Mouse (Mus musculus): ENCODE data around the gene Pnmt. TPM values are rescaled to one million over a fixed set of nuclear protein-coding genes. Genes with fewer than 3 reads are reported as not detected.

Pnmt gene
- polyA plus RNA-seq, 1 experiment from 2014 or later = not detected

DNA sequence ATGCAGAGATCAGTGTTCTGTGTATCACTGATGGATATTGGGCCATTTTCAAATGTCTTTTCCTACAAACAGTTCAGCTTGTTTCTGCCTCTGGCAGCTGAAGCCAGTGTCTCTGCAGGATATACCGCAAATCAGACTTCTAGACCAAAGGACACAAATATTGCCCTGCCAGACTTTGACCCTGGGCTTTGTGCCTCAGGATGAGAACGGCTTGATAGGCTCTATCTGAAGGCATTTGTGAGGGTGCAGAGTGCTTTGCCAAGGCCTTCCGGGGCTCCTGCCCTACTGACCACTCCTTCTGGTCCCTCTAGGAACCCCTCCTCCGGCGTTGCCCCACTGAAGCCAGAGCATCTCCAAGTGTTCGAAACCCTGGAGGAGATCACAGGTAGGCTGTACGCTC lies 40.3 kb downstream of the Pnmt start:
- no peak for ATAC-seq (ENCODE audit: insufficient read depth)
- Histone ChIP-seq H3K27me3 (no peaks in the 10 kb centered on the region), H3K27ac (replicated peaks) (no peak overlapping the region), H3K4me3 (replicated peaks) (no peak overlapping the region), H3K9ac (no peak overlapping the region), H3K9me3 (replicated peaks) (no peaks in the 10 kb centered on the region), H3K36me3 (replicated peaks) (no peaks in the 10 kb centered on the region), H3K4me2 (no peak overlapping the region), H3K4me1 (replicated peaks) (no peaks in the 10 kb centered on the region)
- 74% methylated on average over 7 of the region's 7 CpGs for WGBS (ENCODE audit: insufficient replicate concordance)

DNA sequence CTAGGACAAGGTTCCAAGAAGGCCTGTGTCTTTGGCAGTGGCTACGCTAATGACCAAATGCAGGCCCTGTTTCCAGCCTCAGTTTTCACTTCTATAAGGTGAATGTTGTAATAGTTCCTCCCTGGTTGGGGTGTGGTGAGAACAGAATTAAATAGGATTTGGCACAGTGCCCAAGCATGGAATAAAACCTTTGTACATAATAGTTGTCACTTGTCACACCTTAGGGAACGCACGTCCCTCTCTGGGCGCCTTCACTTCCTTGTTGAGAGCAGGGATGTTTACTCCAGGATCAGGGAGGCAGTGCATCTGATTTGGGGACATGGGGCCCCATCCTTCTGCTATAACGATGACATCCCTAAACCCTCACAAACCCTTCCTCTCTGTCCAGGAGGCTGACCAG lies 42.2 kb downstream of the Pnmt start:
- Histone ChIP-seq H3K4me1 (replicated peaks) (no peaks in the 10 kb centered on the region), H3K27ac (replicated peaks) (no peak overlapping the region), H3K9me3 (replicated peaks) (no peaks in the 10 kb centered on the region), H3K4me2 (no peak overlapping the region), H3K4me3 (replicated peaks) (no peak overlapping the region), H3K36me3 (replicated peaks) (no peaks in the 10 kb centered on the region), H3K27me3 (no peaks in the 10 kb centered on the region), H3K9ac (no peak overlapping the region)
- WGBS (ENCODE audit: insufficient replicate concordance) = 71% methylated on average over 5 of the region's 5 CpGs
- ATAC-seq (ENCODE audit: insufficient read depth) = no peak

DNA sequence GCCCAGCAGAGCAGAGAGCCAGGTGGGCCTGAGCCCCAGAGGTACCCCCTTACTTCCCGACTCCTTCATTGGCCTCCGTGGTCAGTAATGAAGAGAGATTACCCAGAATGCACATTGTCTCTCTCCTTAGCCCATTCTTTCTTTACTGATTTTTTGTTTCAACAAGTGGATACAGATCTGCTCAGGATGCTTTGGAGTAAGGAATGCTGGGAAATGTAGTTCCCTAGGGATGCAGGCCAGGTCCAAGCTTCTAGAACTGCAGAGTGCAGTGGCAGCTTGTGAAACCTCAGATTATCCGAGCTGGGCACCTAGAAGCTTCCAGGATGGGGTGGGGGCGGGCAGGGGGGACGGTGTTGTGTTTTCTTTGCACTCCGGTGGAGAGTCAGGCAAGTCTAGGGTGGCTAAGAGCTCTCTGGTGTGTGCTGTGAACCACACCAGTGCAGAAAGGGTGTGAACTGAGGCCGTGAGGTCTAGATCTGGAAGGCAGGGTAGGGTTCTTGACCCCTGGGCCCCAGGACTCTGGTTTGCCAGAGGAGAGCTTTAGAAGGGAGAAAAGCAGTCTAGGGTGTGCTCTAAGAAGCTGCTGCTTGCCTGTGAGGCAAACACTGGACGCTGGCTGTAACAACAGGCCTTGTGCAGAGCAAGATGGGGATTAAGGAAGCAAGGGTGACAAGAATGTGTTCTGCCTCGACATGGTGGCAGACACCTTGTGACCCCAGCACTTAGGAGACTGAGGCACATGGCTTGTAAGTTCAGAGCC lies 45.7 kb downstream of the Pnmt start:
- H3K9me3 ChIP-seq (replicated peaks) = no peaks in the 10 kb centered on the region
- no peak overlapping the region for H3K9ac ChIP-seq
- no peak overlapping the region for H3K4me3 ChIP-seq (replicated peaks)
- H3K27ac ChIP-seq (replicated peaks) = no peak overlapping the region
- 50% methylated on average over 9 of the region's 9 CpGs for WGBS (ENCODE audit: insufficient replicate concordance)
- no peak for ATAC-seq (ENCODE audit: insufficient read depth)
- H3K36me3 ChIP-seq (replicated peaks) = no peaks in the 10 kb centered on the region
- H3K4me2 ChIP-seq = no peak overlapping the region
- no peaks in the 10 kb centered on the region for H3K27me3 ChIP-seq
- H3K4me1 ChIP-seq (replicated peaks) = no peaks in the 10 kb centered on the region

DNA sequence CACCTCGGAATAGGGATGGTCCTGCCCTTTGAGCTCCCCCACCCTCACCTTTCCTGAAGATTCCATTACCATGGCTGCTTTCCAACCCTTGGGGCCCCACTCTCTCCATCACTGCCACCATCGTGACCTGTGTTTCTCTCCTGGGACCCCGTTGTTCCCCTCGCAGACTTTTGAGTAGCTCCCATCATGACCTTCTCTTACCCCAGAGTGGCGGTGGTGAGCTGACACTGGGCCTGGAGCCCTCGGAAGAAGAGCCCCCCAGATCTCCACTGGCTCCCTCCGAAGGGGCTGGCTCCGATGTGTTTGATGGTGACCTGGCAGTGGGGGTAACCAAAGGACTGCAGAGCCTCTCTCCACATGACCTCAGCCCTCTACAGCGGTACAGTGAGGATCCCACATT lies 49.5 kb downstream of the Pnmt start:
- ATAC-seq (ENCODE audit: insufficient read depth) = no peak
- Histone ChIP-seq H3K4me3 (replicated peaks) (no peak overlapping the region), H3K27ac (replicated peaks) (no peak overlapping the region), H3K9ac (no peak overlapping the region), H3K4me2 (no peak overlapping the region), H3K36me3 (replicated peaks) (no peaks in the 10 kb centered on the region), H3K9me3 (replicated peaks) (no peaks in the 10 kb centered on the region), H3K4me1 (replicated peaks) (peaks cover 13% of the 10 kb centered on the region), H3K27me3 (no peaks in the 10 kb centered on the region)
- WGBS (ENCODE audit: insufficient replicate concordance) = 76% methylated on average over 9 of the region's 9 CpGs

DNA sequence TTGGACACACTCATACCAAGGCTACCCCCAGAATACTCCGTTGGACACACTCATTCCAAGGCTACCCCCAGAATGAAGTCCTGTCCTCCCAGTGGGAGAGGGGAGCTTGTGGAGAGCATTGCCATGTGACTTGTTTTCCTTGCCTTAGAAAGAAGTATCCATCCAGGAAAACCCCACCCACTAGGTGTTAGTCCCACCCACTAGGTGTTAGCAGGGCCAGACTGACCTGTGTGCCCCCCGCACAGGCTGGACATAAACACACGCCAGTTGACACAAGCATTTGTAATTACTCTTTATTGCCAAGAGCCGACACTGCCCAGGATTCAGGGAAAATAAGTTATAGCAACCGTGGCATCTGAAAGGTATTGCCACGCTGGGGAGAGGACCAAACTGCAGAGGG lies 51.2 kb downstream of the Pnmt start:
- 72% methylated on average over 6 of the region's 6 CpGs for WGBS (ENCODE audit: insufficient replicate concordance)
- Histone ChIP-seq H3K9me3 (replicated peaks) (no peaks in the 10 kb centered on the region), H3K4me3 (replicated peaks) (no peak overlapping the region), H3K4me2 (peak overlapping the region; percentile 76), H3K36me3 (replicated peaks) (no peaks in the 10 kb centered on the region), H3K9ac (no peak overlapping the region), H3K27ac (replicated peaks) (no peak overlapping the region), H3K4me1 (replicated peaks) (peaks cover 13% of the 10 kb centered on the region), H3K27me3 (no peaks in the 10 kb centered on the region)
- no peak for ATAC-seq (ENCODE audit: insufficient read depth)

Other genes starting within 250 kb of the Pnmt start
- 6.5 and 6.9 TPM in 2 replicates for gene Fbxl20, start 236.0 kb upstream of the Pnmt start, polyA plus RNA-seq (2015; fragmentation: Nextera tagmentation; extraction: Ambion mirVana)
- gene Med1, start 193.2 kb upstream of the Pnmt start, polyA plus RNA-seq (2015; fragmentation: Nextera tagmentation; extraction: Ambion mirVana) = 21.1 and 21.3 TPM in 2 replicates
- 5.3 and 5.7 TPM in 2 replicates for gene Cdk12, start 183.4 kb upstream of the Pnmt start, polyA plus RNA-seq (2015; fragmentation: Nextera tagmentation; extraction: Ambion mirVana)
- gene Neurod2, start 56.8 kb upstream of the Pnmt start, polyA plus RNA-seq (2015; fragmentation: Nextera tagmentation; extraction: Ambion mirVana) = not detected in 2 replicates
- gene Ppp1r1b, start 38.0 kb upstream of the Pnmt start, polyA plus RNA-seq (2015; fragmentation: Nextera tagmentation; extraction: Ambion mirVana) = 0.59 and 0.93 TPM in 2 replicates
- 16.4 and 19.6 TPM in 2 replicates for gene Stard3, start 28.1 kb upstream of the Pnmt start, polyA plus RNA-seq (2015; fragmentation: Nextera tagmentation; extraction: Ambion mirVana)
- 1.1 and 1.7 TPM in 2 replicates for gene Tcap, start 2.6 kb upstream of the Pnmt start, polyA plus RNA-seq (2015; fragmentation: Nextera tagmentation; extraction: Ambion mirVana)
- 3.3 and 3.5 TPM in 2 replicates for gene Pgap3, start 14.0 kb downstream of the Pnmt start, polyA plus RNA-seq (2015; fragmentation: Nextera tagmentation; extraction: Ambion mirVana)
- 2.0 and 2.3 TPM in 2 replicates for gene Erbb2, start 26.0 kb downstream of the Pnmt start, polyA plus RNA-seq (2015; fragmentation: Nextera tagmentation; extraction: Ambion mirVana)
- 57.2 TPM in 2 replicates for gene Mien1, start 52.5 kb downstream of the Pnmt start, polyA plus RNA-seq (2015; fragmentation: Nextera tagmentation; extraction: Ambion mirVana)
- gene Grb7, start 59.9 kb downstream of the Pnmt start, polyA plus RNA-seq (2015; fragmentation: Nextera tagmentation; extraction: Ambion mirVana) = 25.5 and 32.0 TPM in 2 replicates
- gene Ikzf3, start 159.6 kb downstream of the Pnmt start, polyA plus RNA-seq (2015; fragmentation: Nextera tagmentation; extraction: Ambion mirVana) = 0.10 and 0.13 TPM in 2 replicates
- 0.62 and 0.79 TPM in 2 replicates for gene Zpbp2, start 164.6 kb downstream of the Pnmt start, polyA plus RNA-seq (2015; fragmentation: Nextera tagmentation; extraction: Ambion mirVana)
- gene Ormdl3, start 200.9 kb downstream of the Pnmt start, polyA plus RNA-seq (2015; fragmentation: Nextera tagmentation; extraction: Ambion mirVana) = 40.6 and 45.4 TPM in 2 replicates
- gene Lrrc3c, start 211.8 kb downstream of the Pnmt start, polyA plus RNA-seq (2015; fragmentation: Nextera tagmentation; extraction: Ambion mirVana) = not detected in 2 replicates
- gene Gm12355, start 239.2 kb downstream of the Pnmt start, polyA plus RNA-seq (2015; fragmentation: Nextera tagmentation; extraction: Ambion mirVana) = 0.38 and 0.44 TPM in 2 replicates
- gene Gsdma3, start 239.9 kb downstream of the Pnmt start, polyA plus RNA-seq (2015; fragmentation: Nextera tagmentation; extraction: Ambion mirVana) = not detected in 2 replicates